Mouse (Mus musculus) cerebellum, adult (tissue): Measurements from ENCODE around the gene Nwd2.

ENCODE experiments used
- ATAC-seq: cut with Nextera tagmentation; 2 replicates; pipeline ENCODE4 v1.9.2; 2017; ENCODE audit warnings: mild to moderate bottlenecking, moderate library complexity, mixed read lengths; ENCODE audit not compliant: insufficient number of reproducible peaks, low FRiP score, low TSS enrichment

The Nwd2 gene

GRCm38 (mm10) chr5:63825881-63826280 lies 177.0 kb downstream of the Nwd2 start:
- no peak for ATAC-seq

GRCm38 (mm10) chr5:63827006-63827405 lies 178.1 kb downstream of the Nwd2 start:
- ATAC-seq: no peak

GRCm38 (mm10) chr5:63827415-63828053 lies 178.6 kb downstream of the Nwd2 start:
- no peak for ATAC-seq

GRCm38 (mm10) chr5:63828380-63829185 lies 179.7 kb downstream of the Nwd2 start:
- no peak for ATAC-seq

- no peak for ATAC-seq
Measured at GRCm38 (mm10) chr5:63831054-63831453, 182.2 kb downstream of the Nwd2 start.

GRCm38 (mm10) chr5:63833955-63834354 lies 185.1 kb downstream of the Nwd2 start:
- ATAC-seq: no peak

GRCm38 (mm10) chr5:63834435-63834834 lies 185.5 kb downstream of the Nwd2 start:
- ATAC-seq: no peak

- ATAC-seq: no peak
Measured at GRCm38 (mm10) chr5:63837115-63837514, 188.2 kb downstream of the Nwd2 start.

- no peak for ATAC-seq
Measured at GRCm38 (mm10) chr5:63837851-63838250, 188.9 kb downstream of the Nwd2 start.

GRCm38 (mm10) chr5:63839801-63840416 lies 191.0 kb downstream of the Nwd2 start:
- no peak for ATAC-seq

- ATAC-seq: no peak
Measured at GRCm38 (mm10) chr5:63847080-63847479, 198.2 kb downstream of the Nwd2 start.

GRCm38 (mm10) chr5:63847541-63848226 lies 198.8 kb downstream of the Nwd2 start:
- no peak for ATAC-seq

- ATAC-seq: no peak
Measured at GRCm38 (mm10) chr5:63858901-63859300, 210.0 kb downstream of the Nwd2 start.
